Mouse (Mus musculus) frontal cortex, adult 2 months (tissue): ENCODE data around the gene Tmem230. TPM values are rescaled to one million over a fixed set of nuclear protein-coding genes. Genes with fewer than 3 reads are reported as not detected.

Experiments used
- polyA plus RNA-seq: library from polyadenylated mRNA; depleted of rRNA; stranded (reverse); fragments of >200 nt; gene quantifications from 2 replicates; pipeline ENCODE4 v1.2.3, GENCODE M21; 2012; rRNA removed

Gene Tmem230
- polyA plus RNA-seq, 1 experiment: 64.4 TPM

Other genes with a start within 250 kb of the Tmem230 start
- 31.4 and 35.8 TPM in 2 replicates for gene Rassf2, start 217.5 kb downstream of the Tmem230 start, polyA plus RNA-seq
- gene Slc23a2, start 102.7 kb downstream of the Tmem230 start, polyA plus RNA-seq: 86.7 and 98.5 TPM in 2 replicates
- 67.0 and 72.5 TPM in 2 replicates for gene Pcna, start 5.5 kb upstream of the Tmem230 start, polyA plus RNA-seq
- 152 and 158 TPM in 2 replicates for gene Cds2, start 15.3 kb upstream of the Tmem230 start, polyA plus RNA-seq
- 6.7 and 7.1 TPM in 2 replicates for gene Prokr2, start 137.6 kb upstream of the Tmem230 start, polyA plus RNA-seq